Mouse (Mus musculus): Measurements from ENCODE around the gene Hsd17b6. TPM values are rescaled to one million over a fixed set of nuclear protein-coding genes. Genes with fewer than 3 reads are reported as not detected.
"Not testable (repeated sequence)": the region's sequence is repeated elsewhere in the genome, so short reads cannot be mapped to it uniquely, and the experiment has no call there.

Hsd17b6 gene
- not detected in 2 replicates for polyA plus RNA-seq (2012; ENCODE audit: insufficient read depth, insufficient read length, low replicate concordance, missing spikeins)

- no peak for TF ChIP-seq CTCF (IDR thresholded peaks at IDR 0.05; ENCODE audit: insufficient read depth, low read depth, low read length)
- TF ChIP-seq POLR2A (IDR thresholded peaks at IDR 0.05; ENCODE audit: insufficient read depth, low read depth, low read length) = no peak
- Histone ChIP-seq H3K4me3 (ENCODE audit: insufficient read depth, low read depth, low read length) (no peak within 1 kb of the TSS), H3K27ac (ENCODE audit: insufficient read depth, low read depth, low read length) (no peak within 1 kb of the TSS), H3K4me1 (ENCODE audit: control insufficient read depth, insufficient read depth, low read length) (no peaks in the 10 kb centered on the region)
- 86% methylated on average over 1 of the region's 1 CpGs for WGBS
Observed at GRCm38 (mm10) chr10:128007446-128007845, at the start of gene Hsd17b6. Gene Hsd17b6 (minus strand): TSS chr10:128007611.

- H3K4me1 ChIP-seq (ENCODE audit: control insufficient read depth, insufficient read depth, low read length) = no peaks in the 10 kb centered on the region
- no peak overlapping the region for H3K27ac ChIP-seq (ENCODE audit: insufficient read depth, low read depth, low read length)
- no peak overlapping the region for H3K4me3 ChIP-seq (ENCODE audit: insufficient read depth, low read depth, low read length)
- WGBS = 96% methylated on average over 8 of the region's 8 CpGs
- TF ChIP-seq POLR2A (IDR thresholded peaks at IDR 0.05; ENCODE audit: insufficient read depth, low read depth, low read length) = no peak
- TF ChIP-seq CTCF (IDR thresholded peaks at IDR 0.05; ENCODE audit: insufficient read depth, low read depth, low read length) = no peak
Observed at GRCm38 (mm10) chr10:128053001-128053400, 45.6 kb upstream of the Hsd17b6 start.

GRCm38 (mm10) chr10:128052136-128052535 is 44.7 kb upstream of the Hsd17b6 start:
- not testable (repeated sequence) for H3K27ac ChIP-seq (ENCODE audit: insufficient read depth, low read depth, low read length); H3K4me1 ChIP-seq (ENCODE audit: control insufficient read depth, insufficient read depth, low read length); H3K4me3 ChIP-seq (ENCODE audit: insufficient read depth, low read depth, low read length)
- 100% methylated on average over 1 of the region's 2 CpGs for WGBS

DNA sequence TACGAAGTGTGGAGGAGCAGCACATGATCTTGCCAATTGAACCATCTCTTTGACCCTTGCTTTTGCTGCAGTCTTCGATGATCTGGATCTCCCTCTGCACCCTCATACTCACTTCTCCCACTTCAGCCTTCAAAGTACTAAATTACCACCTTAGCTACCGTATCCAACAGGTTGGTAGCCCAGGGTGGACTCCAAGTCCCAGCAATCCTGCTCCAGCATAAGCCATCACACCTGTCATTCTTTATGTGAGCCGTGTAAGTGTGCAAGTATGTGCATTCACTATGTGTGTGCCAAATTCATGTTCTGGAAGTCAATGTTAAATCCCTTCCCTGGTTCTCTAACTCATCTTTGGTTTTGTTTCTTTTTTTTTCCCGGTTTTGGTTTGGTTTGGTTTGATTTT is 44.2 kb upstream of the Hsd17b6 start:
- no peak overlapping the region for H3K27ac ChIP-seq (ENCODE audit: insufficient read depth, low read depth, low read length)
- H3K4me1 ChIP-seq (ENCODE audit: control insufficient read depth, insufficient read depth, low read length) = no peaks in the 10 kb centered on the region
- 93% methylated on average over 5 of the region's 5 CpGs for WGBS
- no peak overlapping the region for H3K4me3 ChIP-seq (ENCODE audit: insufficient read depth, low read depth, low read length)
- TF ChIP-seq POLR2A (IDR thresholded peaks at IDR 0.05; ENCODE audit: insufficient read depth, low read depth, low read length) = no peak
- TF ChIP-seq CTCF (IDR thresholded peaks at IDR 0.05; ENCODE audit: insufficient read depth, low read depth, low read length) = no peak

DNA sequence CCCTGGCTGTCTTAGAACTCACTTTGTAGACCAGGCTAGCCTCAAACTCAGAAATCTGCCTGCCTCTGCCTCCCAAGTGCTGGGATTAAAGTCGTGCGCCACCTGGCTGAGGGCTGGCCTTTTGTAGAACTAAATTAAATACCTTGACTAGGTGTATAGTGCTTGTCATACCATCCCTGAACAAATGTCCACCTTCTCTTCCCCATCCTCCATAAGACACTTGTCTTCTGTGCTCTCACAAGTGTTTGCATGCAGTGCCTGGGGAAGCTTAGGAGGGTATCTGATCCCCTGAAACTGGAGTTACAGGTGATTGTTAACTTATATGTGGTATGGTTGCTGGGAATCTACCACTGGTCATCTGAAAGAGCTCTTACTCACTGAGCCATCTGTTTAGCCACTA is 42.9 kb upstream of the Hsd17b6 start:
- WGBS = 88% methylated on average over 2 of the region's 2 CpGs
- TF ChIP-seq CTCF (IDR thresholded peaks at IDR 0.05; ENCODE audit: insufficient read depth, low read depth, low read length) (no peak), POLR2A (IDR thresholded peaks at IDR 0.05; ENCODE audit: insufficient read depth, low read depth, low read length) (no peak)
- no peak overlapping the region for H3K27ac ChIP-seq (ENCODE audit: insufficient read depth, low read depth, low read length)

DNA sequence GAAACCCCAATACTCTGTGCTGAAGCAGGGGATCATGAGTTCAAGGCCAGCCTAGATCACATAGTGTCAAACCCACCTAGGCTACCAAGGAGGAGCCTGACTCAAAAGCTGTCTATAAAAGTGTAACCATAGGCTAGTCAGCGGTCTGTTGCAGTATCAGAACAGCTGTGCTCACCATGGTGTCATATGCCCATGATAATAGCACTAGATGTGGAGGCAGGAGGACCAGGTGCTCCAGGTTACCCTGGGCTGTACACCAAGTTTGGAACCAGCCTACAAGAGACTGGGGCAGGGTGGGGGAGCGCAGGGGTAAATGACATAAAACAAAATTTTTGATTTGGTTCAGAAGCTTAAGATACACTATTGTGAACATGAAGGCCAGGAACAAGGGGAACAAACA is 42.3 kb upstream of the Hsd17b6 start:
- whole genome bisulfite sequencing = 96% methylated on average over 2 of the region's 2 CpGs
- Histone ChIP-seq H3K4me3 (ENCODE audit: insufficient read depth, low read depth, low read length) (no peak overlapping the region), H3K4me1 (ENCODE audit: control insufficient read depth, insufficient read depth, low read length) (peaks cover 2% of the 10 kb centered on the region), H3K27ac (ENCODE audit: insufficient read depth, low read depth, low read length) (no peak overlapping the region)
- TF ChIP-seq CTCF (IDR thresholded peaks at IDR 0.05; ENCODE audit: insufficient read depth, low read depth, low read length) = no peak
- no peak for TF ChIP-seq POLR2A (IDR thresholded peaks at IDR 0.05; ENCODE audit: insufficient read depth, low read depth, low read length)

More for the DNA sequence above, 42.9 kb upstream of the Hsd17b6 start:
- Histone ChIP-seq H3K4me3 (ENCODE audit: insufficient read depth, low read depth, low read length) (no peak overlapping the region), H3K4me1 (ENCODE audit: control insufficient read depth, insufficient read depth, low read length) (no peaks in the 10 kb centered on the region)

GRCm38 (mm10) chr10:128048157-128048556 is 40.7 kb upstream of the Hsd17b6 start:
- TF ChIP-seq POLR2A (IDR thresholded peaks at IDR 0.05; ENCODE audit: insufficient read depth, low read depth, low read length) (no peak), CTCF (IDR thresholded peaks at IDR 0.05; ENCODE audit: insufficient read depth, low read depth, low read length) (no peak)

DNA sequence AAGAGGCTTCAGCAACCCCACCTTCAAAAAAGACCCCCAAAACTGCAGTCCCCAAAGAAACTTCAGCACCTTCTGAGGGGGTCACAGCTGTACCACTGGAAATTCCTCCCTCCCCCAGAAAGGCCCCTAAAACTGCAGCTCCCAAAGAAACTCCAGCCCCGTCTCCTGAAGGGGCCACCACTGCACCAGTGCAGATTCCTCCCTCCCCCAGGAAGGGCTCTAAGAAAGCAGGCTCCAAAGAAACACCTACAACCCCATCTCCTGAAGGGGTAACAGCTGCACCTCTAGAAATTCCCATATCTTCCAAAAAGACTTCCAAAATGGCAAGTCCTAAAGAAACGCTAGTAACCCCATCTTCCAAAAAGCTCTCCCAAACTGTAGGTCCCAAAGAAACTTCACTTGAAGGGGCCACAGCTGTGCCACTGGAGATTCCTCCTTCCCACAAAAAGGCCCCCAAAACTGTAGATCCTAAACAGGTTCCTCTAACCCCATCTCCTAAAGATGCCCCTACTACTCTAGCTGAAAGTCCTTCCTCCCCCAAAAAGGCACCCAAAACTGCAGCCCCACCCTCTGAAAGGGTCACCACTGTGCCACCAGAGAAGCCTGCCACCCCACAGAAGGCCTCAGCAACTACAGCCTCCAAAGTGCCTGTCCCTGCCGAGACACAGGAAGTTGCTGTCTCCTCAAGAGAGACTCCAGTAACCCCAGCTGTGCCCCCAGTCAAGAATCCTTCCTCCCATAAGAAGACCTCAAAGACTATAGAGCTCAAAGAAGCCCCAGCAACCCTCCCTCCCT is 35.8 kb upstream of the Hsd17b6 start:
- Histone ChIP-seq H3K27ac (ENCODE audit: insufficient read depth, low read depth, low read length) (peak overlapping the region; percentile 21; the same call in 1 of the 2 replicates), H3K4me1 (ENCODE audit: control insufficient read depth, insufficient read depth, low read length) (peaks cover 33% of the 10 kb centered on the region), H3K4me3 (ENCODE audit: insufficient read depth, low read depth, low read length) (no peak overlapping the region)
- no peak for TF ChIP-seq CTCF (IDR thresholded peaks at IDR 0.05; ENCODE audit: insufficient read depth, low read depth, low read length)
- TF ChIP-seq POLR2A (IDR thresholded peaks at IDR 0.05; ENCODE audit: insufficient read depth, low read depth, low read length) = no peak
- 56% methylated on average over 3 of the region's 3 CpGs for WGBS

More at GRCm38 (mm10) chr10:128048157-128048556, 40.7 kb upstream of the Hsd17b6 start:
- Histone ChIP-seq H3K27ac (ENCODE audit: insufficient read depth, low read depth, low read length) (no peak overlapping the region), H3K4me1 (ENCODE audit: control insufficient read depth, insufficient read depth, low read length) (peaks cover 17% of the 10 kb centered on the region), H3K4me3 (ENCODE audit: insufficient read depth, low read depth, low read length) (no peak overlapping the region)
- 78% methylated on average over 8 of the region's 8 CpGs for WGBS

- TF ChIP-seq POLR2A (IDR thresholded peaks at IDR 0.05; ENCODE audit: insufficient read depth, low read depth, low read length) (no peak), CTCF (IDR thresholded peaks at IDR 0.05; ENCODE audit: insufficient read depth, low read depth, low read length) (no peak)
- H3K27ac ChIP-seq (ENCODE audit: insufficient read depth, low read depth, low read length) = no peak overlapping the region
- no peak overlapping the region for H3K4me3 ChIP-seq (ENCODE audit: insufficient read depth, low read depth, low read length)
- H3K4me1 ChIP-seq (ENCODE audit: control insufficient read depth, insufficient read depth, low read length) = peaks cover 33% of the 10 kb centered on the region
- 83% methylated on average over 3 of the region's 3 CpGs for whole genome bisulfite sequencing
Observed at GRCm38 (mm10) chr10:128042466-128042865, 35.1 kb upstream of the Hsd17b6 start.

Data from olfactory bulb, adult 2 months (tissue).